Mouse (Mus musculus) testis, adult 2 months (tissue): ENCODE measurements around the gene Gpr89.

Source experiments
- CTCF ChIP-seq: fragments of 200-500 bp; IDR thresholded peaks from 2 replicates; pipeline ENCODE4 v1.5.1; 2012; ENCODE audit warnings: low read depth, mild to moderate bottlenecking, inconsistent platforms, low read length, moderate library complexity; ENCODE audit not compliant: control insufficient read depth, insufficient read depth, insufficient replicate concordance
- POLR2A ChIP-seq: fragments of 200-500 bp; IDR thresholded peaks from 2 replicates; pipeline ENCODE4 v1.6.1; 2012; ENCODE audit warnings: low read depth, mild to moderate bottlenecking, inconsistent platforms, low read length, moderate library complexity; ENCODE audit not compliant: control insufficient read depth

DNA sequence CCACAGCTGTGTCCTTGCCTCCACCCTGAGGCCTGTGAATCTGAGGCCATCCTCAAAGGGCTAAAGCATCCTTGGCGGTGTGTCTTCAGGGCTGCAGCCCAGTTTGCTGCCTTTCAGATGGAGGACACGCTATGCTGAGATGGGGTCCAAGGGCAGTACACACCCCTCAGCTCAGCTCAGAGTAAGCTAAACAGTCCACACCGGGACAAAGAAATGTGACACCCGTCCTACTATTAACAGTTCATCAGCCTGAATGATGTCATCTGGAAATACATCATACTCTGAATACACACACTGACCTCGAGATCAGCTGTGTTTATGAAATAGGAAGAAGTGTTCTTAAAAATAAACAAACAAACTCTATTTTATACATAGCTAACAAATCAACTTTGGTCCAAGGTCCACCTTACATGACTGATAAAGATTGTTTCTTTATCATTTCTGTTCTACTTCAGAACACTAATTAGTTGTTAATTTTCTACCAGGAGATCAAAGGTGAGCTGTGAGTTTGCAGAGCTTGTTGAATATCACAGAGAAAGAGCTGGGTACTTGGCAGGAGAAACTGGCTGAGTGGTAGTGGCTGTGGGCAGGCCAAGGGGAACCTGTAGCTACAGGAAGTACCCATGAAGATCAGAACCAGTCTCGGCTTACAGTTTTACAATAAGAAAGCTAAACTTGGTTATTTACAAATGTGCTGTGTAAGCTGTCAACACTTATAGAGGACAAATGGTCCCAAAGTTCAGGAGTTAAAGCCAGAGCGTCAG is 30.2 kb downstream of the Gpr89 start:
- no peak for TF ChIP-seq POLR2A
- no peak for TF ChIP-seq CTCF
